Mouse (Mus musculus): ENCODE measurements around the gene Aig1.

- TF ChIP-seq GATA1 (IDR thresholded peaks at IDR 0.05; ENCODE audit: low read length) (no peak), TAL1 (IDR thresholded peaks at IDR 0.05; ENCODE audit: low read length) (no peak)
Observed at GRCm38 (mm10) chr10:13849205-13849604, 19.6 kb downstream of the Aig1 start.

Data from erythroblast, embryonic 14.5 days (primary cell).